Mouse (Mus musculus) naive thymus-derived CD4-positive, alpha-beta T cell, adult 5 months (primary cell): ENCODE data around the gene Erap1. TPM values are rescaled to one million over a fixed set of nuclear protein-coding genes. Genes with fewer than 3 reads are reported as not detected.

Experiments
- polyA plus RNA-seq: library from polyadenylated mRNA; unstranded; fragments of 100-300 nt; shearing (Covaris generic); gene quantifications from one replicate; pipeline ENCODE4 v1.2.1, GENCODE M21; 2017

The Erap1 gene
- 111 TPM for polyA plus RNA-seq

GRCm38 (mm10) chr13:74638793-74639711, at the start of gene Erap1:
Gene Erap1 (plus strand): TSS chr13:74639568.

Other genes with a start within 250 kb of the Erap1 start
- 0.66 TPM for gene Zfp72, start 248.7 kb upstream of the Erap1 start, polyA plus RNA-seq
- 51.3 TPM for gene Ftl1-ps1, start 239.9 kb upstream of the Erap1 start, polyA plus RNA-seq
- 8.1 TPM for gene Zfp825, start 145.6 kb upstream of the Erap1 start, polyA plus RNA-seq
- 313 TPM for gene Cast, start 169.2 kb downstream of the Erap1 start, polyA plus RNA-seq